Mouse (Mus musculus): Measurements from ENCODE around the gene Mrs2. TPM values are rescaled to one million over a fixed set of nuclear protein-coding genes. Genes with fewer than 3 reads are reported as not detected.

Mrs2 gene
- 27.0 and 27.2 TPM in 2 replicates for polyA plus RNA-seq (2012; rRNA removed)

GRCm38 (mm10) chr13:25019793-25020539, at the start of gene Mrs2:
TSS of gene Mrs2 (minus strand) at chr13:25020379.

GRCm38 (mm10) chr13:25055873-25056667, 35.9 kb upstream of the Mrs2 start, which contains the start of gene Dcdc2a:
TSS of gene Dcdc2a (plus strand) at chr13:25056004.

DNA sequence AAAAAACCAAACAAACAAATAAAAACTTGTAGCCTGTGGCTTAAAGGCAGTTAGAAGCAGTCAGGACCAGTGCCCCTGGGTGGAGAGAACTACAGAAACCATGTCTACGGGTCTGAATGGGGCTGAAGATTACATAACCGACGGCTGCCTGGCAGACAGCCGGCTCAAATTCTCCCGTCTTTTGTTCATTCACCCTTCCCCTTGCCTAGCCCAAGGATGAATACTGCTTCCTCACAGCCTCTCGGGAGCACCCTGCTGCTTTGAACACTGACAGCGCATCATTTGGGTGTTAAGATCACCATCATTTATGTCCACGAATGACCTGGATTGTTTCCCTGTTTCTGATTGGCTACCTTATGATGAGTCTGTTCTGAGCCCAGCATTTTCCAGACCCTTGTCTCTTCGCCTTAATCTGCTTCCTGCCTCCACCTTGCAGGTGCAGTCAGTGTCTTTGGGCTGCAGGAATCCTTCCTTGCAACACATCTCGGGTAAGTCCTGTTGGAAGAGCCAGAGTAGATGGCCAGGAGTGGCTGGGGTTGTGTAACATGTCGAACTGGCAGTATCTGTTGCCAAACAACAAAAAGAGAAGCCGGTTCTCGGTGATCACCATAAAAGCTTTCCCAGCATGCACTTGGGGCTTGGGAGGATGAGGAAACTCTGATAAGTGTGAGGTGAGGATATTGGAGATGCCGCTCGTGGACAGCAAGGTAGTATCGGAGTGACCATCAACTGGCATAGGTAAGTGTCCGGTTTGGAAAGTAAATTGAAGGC, 77.5 kb downstream of the Mrs2 start, which contains the start of gene Gpld1:
Gpld1 (plus strand) TSS at position 641 of the 771 bp plus-strand sequence.

Other genes with a start within 250 kb of the Mrs2 start
- gene BC005537, start 218.7 kb downstream of the Mrs2 start, polyA plus RNA-seq (2012; rRNA removed): 28.5 and 45.4 TPM in 2 replicates
- 29.4 and 37.3 TPM in 2 replicates for gene Acot13, start 188.8 kb downstream of the Mrs2 start, polyA plus RNA-seq (2012; rRNA removed)
- 27.9 and 28.9 TPM in 2 replicates for gene Tdp2, start 188.7 kb downstream of the Mrs2 start, polyA plus RNA-seq (2012; rRNA removed)
- gene D130043K22Rik, start 175.2 kb downstream of the Mrs2 start, polyA plus RNA-seq (2012; rRNA removed): 0.35 and 0.58 TPM in 2 replicates
- gene Aldh5a1, start 82.7 kb downstream of the Mrs2 start, polyA plus RNA-seq (2012; rRNA removed): 7.5 and 13.1 TPM in 2 replicates
- gene Gpld1, start 77.2 kb downstream of the Mrs2 start, polyA plus RNA-seq (2012; rRNA removed): 2.3 and 2.6 TPM in 2 replicates
- gene Dcdc2a, start 35.6 kb upstream of the Mrs2 start, polyA plus RNA-seq (2012; rRNA removed): 0.56 and 0.71 TPM in 2 replicates

Measured in ovary, adult 2 months (tissue).